Mouse (Mus musculus) left cerebral cortex, adult 18-20 months (tissue): ENCODE results near the gene Mcrip2. TPM values are rescaled to one million over a fixed set of nuclear protein-coding genes. Genes with fewer than 3 reads are reported as not detected.

Experiments
- DNase-seq, 2 experiments: peaks; one replicate each; pipeline ENCODE4 v3.0.0; 2021 to 2022; ENCODE audit warnings: low spot score in 2 of 2, mixed read lengths in 1 of 2
- long read RNA-seq, 2 experiments: library from polyadenylated mRNA; stranded (forward); transcript quantifications; one replicate each; pipeline ENCODE4 v2.0.0; 2021
- total RNA-seq, 2 experiments: library from RNA; stranded (reverse); gene quantifications; 2 replicates each; pipeline ENCODE4 v1.2.3; 2021

Mcrip2 gene
- 10 to 100 TPM; 20.0 to 25.6 TPM for total RNA-seq
- long read RNA-seq, experiment 1, transcript Mcrip2-201 (5 exons, 842 nt), result major isoform, 6 of 15 reads
- long read RNA-seq, experiment 1, partial matches to known transcripts, result 7 of 15 reads
- long read RNA-seq, experiment 1, other reads (novel, unspliced or antisense), result 2 of 15 reads
- long read RNA-seq, experiment 2, transcript Mcrip2-201 (5 exons, 842 nt), result major isoform, 5 of 11 reads
- long read RNA-seq, experiment 2, partial matches to known transcripts, result 6 of 11 reads
- long read RNA-seq, experiment 2, other reads (novel, unspliced or antisense), result 0 of 11 reads

DNA sequence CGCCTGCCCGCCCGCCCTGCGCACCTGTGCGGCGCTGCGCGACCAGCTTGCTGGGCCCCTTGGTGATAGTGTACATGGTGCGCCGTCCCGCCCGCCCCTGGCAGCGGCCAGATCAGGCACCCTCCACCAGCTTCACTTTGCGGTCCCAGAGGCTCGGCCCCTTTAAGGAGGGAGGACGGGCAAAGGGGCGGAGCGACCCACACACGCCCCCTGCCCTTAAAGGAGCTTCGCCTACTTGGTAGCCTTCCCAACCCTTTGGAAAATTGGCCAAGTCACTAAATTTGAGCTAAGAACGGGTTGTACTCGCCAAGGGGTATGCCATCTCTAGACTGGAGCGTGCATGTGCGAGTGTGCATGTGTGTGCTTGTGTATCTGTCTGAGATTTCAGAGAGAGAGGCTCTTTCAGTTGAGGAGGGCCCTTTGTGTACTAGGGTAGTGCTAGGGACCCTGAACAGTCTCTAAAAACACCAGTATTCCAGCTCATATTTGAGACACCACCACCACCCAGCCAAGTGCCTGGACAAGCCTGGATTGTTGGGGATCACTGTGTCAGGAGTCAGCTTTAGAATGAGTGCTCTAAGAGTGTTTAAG, at the start of gene Mcrip2:
TSS of gene Mcrip2 (minus strand) at position 164 of the 591 bp plus-strand sequence.
- DNase-seq, result peak; percentile 76 to 79

DNA sequence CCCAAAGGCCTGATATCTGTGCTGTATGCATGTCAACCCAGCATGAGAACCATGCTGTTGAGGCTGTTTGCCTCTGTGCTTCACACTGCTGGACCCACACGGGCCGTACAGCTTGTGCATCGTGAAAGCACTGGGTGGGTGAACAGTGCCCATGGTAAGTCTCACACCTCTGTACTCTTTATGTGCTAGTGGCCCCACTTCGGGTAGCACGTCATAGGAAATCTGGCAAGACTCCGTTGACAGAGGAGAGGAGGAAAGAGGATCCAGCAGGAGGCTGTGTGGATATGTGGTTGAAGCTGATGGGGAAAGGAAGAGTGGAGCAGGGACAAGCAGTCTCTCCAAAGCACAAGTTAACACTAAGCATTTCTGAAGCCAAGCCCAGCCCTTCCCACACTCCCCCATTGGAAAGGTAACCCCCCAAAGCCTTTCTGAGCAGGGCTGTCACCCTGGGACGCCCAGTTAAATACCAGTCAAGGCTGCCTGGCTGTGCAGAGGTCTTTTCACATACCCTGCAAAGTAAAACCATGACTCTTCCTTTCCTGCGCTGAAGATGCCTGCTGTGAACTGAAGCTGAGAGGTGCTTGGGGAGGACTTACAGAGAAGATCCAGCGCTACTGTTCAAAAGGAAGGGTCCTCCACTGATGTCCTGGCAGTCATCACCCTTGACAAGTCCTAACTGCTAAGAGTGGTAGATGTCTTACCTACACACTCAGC, 49.6 kb upstream of the Mcrip2 start:
- no peak for DNase-seq

DNA sequence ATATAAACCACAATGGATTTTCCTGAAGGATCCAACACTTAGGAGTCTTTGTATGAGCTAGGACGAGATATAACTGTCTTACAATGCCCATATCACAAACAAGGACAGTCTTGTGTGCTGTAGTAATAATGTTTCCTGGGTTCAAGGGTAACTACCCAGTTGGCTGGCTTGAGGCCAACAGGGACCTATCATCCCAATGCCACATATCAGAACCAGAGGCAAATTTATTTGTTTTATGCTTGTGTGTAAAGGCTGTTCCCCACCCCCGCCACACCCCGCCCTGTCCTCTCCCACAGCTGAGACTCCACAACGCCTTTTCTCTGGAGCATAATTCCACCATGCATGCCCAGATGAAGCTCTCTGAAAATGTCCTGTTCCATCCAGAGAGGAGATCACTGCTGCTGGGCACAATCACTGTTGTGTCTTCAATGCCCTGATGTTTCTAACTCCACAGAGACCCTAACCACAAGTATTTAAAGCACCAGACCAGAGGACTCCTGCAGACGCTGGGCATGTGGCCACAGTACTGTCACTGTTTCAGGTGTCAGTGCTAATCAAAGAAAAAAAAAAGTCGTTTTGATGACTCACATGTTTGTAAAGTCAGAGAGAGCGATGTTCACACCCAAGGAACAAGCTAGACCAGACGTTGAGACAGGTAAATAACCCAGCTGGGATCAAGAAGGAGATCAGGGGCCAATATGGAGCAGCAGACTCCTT, 48.5 kb upstream of the Mcrip2 start:
- DNase-seq, result no peak

DNA sequence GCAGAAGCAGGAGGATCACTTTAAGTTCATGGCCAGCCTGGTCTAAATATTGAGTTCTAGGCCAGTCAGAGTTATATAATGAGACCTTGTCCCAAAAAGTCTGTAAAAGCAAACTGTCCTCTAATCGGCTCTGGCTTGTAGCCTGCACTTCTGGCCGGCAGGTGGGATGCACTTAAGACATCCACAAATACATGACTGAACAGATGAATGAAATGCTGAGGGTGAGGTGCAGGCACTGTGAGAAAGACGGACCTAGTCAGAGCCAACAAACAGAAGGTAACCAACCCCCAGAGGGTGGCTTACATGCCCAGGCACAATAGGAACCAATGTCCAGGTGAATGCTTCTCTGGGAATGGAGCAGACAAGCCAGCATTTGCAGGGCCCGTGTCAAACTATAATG, 45.7 kb upstream of the Mcrip2 start:
- DNase-seq, result no peak

DNA sequence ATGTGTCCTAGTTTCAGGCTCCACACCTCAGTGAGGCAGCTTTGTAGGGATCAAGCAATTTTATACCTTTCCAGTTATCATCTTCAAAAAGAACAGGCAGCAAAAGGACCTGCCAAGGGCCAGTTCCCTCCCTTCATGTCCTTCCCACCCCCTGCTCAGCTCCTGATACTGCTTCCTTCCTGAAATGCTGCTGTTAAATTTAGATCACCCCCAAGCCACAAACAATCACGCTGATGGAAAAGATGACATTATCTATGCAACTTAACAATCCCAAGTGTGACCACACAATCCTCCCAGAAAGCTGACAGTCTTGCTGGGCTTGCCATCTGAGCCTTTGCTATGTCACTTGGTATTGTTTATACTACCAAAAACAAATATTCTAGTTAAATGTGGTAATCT, 45.3 kb upstream of the Mcrip2 start:
- no peak for DNase-seq

DNA sequence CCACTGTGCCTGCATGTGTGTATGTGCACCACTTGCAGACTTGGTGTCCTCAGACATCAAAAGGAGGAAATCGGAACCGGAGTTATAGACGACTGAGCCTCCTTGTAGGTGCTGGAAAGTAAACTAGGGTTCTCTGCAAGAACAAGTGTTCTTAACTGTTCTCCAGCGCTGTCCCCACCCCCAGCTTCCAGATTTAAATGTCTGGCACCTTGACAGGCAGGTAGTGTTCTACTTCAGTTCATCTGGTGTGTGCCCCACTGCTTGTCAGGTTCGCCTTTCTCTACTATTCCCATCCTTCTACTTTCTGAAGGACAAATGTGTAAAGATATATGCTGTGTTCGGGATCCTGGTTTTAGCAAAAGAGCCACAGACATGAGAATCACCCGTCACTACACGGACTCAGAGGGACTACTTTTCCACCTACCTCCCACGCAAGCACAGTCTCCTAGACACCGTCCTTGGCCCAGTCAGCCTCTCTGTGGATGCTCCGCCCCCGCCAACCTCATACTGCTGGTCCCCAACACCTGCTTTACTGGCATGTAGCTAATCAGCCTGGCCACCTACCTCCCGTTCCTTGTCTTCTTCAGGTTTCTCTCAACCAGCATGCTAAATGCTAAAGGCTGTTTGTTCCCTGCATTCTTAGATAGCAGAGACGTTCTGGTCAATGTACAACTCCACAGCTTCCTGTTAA, 44.8 kb upstream of the Mcrip2 start:
- peak; percentile 72 to 80 for DNase-seq

DNA sequence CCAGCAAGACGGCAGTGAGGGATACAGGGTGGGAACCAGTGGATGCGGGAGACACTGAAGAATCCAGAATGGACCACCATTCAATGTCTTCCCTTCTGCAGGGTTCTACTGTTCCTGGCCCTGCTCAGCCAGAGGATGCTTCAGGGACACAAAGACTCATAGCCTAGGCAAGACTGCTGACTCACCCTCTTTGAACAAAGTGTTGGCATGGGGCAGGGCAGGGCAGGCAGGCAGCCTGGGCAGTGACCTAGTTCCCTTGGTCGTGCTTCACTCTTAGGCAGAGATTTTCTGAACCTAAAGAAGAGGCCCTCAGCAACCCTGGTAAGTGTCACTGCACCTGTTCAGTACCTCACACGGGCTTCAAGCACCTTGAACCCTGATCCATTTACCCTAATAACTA, 43.3 kb upstream of the Mcrip2 start:
- no peak for DNase-seq

DNA sequence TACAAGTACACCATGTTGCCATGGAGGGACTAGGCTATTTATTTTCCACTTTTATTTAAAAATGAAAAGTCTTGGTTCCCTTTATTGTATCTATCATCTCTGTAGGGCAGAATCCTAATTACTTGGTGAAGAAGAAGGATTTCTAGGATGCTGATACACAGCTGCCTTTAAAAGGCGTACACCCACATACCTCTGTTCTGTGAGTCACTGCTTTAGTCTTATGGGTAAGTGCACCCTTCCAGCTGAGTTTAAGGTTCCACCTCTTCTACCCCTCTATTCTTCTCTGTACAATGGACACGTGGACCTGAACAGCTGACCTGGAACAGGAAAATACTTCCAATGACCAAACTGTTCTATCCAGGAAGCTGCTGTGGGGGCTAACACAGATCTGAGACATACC, 39.1 kb upstream of the Mcrip2 start:
- DNase-seq, result no peak

DNA sequence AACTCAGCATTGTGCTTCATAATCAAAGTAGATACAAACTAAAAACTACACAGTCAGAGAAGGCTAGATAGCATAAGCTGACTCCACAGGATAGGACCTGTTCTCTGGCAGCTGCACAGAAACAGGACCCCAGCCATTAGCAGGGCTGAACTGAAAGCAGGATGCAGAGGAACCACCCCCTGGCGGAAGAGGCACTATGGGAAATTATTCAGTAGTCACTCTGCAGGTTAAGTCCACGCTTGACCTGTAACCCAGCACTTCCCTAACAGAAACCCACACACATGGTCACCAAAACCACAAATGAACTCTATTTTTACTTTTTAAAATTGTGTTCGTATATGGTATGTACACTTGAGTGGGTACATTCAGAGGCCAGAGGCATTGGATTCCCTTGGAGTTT, 34.5 kb upstream of the Mcrip2 start:
- no peak for DNase-seq

DNA sequence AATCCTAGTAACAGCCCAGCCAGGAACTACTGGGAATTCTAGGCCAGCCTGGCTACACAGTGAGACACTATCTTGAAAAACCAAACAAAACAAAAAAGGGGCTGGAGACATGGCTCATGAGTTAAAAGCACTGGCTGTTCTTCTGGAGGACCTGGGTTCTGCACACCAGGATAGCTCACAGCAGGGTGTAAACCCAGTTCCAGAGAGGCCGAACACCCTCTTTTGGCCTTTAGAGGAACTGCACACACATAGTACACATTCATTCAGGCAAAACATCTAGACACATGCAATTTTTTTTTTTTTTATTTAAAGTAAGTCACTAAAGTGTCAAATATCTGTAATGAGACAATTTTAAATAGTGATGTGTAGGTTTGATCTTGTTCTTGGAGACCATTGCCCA, 31.6 kb upstream of the Mcrip2 start:
- DNase-seq, result no peak

DNA sequence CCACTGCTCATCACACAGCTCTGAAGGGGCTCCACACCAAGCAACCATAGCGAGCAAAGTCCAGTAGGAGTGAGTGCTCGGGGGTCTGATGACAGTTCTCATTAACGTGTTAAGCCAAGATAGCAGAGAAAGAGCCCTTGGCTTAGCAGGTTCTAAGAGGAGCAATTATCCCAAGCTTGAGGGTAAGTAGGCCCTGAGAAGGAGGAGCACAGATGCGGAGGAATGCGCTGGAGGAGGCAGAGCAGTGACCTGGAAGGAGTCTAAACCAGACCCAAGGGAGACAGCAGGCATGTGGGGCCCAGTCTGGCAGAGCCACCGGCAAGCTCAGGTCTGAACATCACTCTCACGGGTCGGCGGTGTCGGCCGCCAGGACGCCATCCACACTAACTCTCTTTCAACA, 27.3 kb upstream of the Mcrip2 start:
- DNase-seq, result no peak

DNA sequence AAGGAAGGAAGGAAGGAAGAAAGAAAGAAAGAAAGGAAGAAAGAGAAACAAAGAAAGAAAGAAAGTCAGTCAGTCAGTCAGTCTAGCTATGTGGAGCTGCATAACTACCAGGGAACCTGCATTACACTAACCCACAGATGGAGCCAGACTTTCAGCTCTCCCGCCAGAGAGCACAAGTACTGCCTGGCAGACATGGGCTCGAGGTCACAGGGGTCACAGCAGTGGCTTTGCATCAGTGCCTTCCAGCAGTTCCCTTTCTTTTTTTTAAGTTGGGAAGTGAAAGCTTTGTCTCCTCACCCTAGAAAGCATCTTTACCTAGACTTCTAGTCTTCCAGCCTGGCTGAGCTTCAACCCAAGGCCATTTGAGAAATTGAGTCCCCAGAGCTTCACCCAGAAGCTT, 26.9 kb upstream of the Mcrip2 start:
- no peak for DNase-seq

DNA sequence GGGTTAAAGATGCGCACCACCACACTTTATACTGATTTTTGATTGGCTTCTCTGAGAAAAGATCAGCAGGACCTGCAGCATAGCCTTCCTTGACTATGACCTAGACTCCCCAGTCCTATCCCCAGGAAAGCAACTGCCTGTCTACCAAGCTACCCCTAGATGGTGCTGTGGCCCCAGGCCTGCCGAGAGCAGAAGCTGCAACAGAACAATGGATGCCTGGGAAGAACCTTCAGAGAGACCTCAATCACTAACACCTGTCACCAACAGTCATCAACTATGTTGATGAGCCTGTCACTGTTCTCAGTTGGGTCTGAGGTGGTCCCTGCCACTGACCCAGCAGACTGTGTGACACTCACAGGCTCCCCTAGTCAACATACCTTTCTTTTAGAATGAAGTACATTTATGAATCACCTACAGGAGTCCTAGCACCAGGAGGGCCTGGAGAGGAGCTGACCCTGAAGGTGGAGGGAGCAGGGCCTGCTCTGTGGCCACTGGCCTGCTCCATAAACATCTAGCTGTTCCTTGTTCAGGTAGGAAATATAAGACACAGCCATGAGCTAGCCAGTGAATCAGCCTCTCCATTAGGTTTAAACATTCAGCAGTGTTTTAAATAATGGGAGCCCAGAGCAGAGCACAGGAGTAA, 25.5 kb upstream of the Mcrip2 start:
- peak; percentile 71 for DNase-seq

DNA sequence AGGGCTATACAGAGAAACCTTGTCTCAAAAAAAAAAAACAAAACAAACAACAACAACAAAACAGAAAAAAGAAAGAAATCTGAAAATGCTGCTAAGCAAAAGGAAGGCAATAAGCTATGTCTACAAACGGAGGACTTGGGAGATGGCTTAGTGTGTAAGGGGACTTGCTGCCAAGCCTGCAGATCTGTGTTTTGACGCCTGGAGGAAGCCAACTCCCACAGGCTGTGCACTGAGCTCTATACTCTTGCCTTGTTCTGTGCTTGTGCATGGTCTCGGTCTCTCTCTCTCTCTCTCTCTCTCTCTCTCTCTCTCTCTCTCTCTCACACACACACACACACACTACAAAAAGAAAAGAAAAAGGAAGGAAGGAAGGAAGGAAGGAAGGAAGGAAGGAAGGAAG, 20.3 kb upstream of the Mcrip2 start:
- no peak for DNase-seq

DNA sequence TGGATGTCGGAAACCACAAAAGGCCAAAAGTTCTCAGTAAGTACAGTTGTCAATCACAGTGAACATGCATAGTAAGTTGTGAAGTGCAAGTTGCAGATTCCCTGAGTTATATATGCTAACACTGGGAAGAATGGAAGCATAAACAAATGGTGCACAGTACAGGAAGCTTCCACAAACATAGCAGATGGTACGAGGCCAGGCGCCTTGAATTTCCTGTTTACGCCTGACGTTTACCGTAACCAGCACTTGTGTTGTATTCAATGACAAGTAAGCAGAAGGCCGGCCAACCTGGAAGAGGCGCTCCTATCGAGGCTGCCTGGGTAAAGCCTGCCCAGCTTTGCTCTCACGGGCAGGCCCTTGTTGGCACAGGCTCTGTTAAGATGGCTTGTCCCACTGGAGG, 18.9 kb upstream of the Mcrip2 start:
- no peak for DNase-seq

DNA sequence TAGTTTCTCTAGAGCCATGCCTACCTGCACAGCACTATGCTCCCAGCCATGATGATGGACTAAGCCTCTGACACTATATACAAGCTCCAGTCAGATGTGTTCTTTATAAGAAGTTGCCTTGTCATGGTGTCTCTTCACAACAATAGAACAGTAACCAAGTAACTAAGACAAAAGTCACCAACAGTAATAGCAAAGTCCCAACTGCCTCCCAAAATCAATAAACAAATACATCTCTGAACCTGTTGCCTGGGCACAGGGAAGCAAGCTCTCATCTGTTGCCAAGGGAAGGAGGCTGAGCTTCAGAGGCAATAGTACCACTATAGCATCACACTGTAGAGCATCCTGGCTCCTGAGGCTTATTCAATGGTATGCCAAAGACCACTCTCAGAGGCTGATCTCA, 18.2 kb upstream of the Mcrip2 start:
- DNase-seq, result no peak

DNA sequence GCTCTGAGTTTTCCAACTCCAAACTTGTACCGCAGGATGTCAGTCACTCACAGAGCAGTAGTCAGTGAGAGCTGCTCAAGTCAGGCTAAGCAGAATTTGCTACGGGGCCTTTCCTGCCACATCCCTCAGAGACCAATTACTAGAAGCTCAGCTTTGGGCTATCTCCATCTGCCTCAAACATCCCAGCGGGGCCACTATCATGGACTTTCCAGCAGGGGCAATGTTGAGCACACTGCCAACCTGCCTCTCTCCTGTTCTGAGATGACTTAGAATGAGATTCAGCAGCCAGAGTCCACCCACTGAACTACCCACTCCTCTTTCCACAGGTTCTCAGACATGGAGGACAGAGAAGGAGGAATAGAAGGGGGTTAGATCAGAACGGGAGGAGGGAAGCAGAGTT, 17.1 kb upstream of the Mcrip2 start:
- DNase-seq, result peak in 1 of 2 experiments; percentile 50

DNA sequence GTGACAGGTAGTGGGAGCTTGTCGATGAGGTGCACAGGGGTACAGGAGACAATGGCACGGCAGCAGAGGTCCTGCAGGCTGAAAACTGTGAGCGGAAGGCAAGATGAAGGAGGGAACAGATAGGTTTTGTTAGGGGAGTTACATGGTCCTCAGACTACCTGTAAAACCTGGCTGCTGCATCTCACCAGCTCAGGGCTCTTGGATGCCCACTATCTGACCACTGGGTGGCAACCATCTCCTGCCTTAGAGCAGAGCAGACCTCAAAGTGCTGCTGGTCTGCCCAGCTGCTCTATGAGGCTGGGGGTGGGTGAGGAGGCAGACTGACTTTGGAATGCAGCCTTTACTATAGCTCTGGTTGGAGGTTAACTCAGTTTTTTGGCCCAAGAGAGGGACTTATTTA, 15.3 kb upstream of the Mcrip2 start:
- no peak for DNase-seq

DNA sequence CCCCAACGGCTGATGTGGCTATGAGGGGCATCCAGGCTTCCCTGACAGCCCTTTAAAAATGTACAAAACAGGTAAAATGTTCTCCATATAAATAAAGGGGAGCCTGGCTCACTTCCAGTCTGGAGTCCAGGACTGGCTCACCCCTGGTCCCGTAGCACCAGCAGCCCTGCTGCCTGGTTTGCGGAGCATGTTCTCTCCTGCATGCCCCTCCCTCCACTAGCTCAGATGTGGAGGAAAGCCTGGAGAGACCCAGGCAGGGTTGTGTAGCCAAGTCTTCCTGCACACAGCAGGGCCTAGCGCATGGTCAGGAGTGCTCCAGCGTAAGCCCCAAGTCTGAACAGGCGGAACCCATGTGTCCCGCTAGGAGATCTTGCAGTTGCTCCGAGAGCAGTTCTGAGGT, 14.7 kb upstream of the Mcrip2 start:
- DNase-seq, result no peak

DNA sequence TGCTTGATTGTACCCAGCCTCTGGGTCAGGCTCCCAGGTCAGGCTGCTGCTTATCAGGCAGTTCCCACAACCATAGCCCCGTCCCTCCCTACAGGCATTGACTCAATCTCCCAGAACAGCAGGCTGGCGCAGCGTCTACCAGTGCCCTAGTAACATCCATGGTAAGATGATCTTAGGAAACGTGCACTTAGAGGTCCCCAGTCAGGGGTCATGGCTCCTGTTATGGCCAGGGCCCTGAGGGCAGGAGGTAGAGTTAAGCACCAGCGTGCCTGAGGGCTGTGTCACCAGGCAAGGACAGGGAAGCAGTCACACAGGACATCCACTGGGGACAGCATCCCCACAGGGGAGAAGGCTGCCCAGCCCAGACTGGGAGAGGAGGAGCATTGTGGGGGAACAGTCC, 13.7 kb upstream of the Mcrip2 start:
- DNase-seq, result no peak

DNA sequence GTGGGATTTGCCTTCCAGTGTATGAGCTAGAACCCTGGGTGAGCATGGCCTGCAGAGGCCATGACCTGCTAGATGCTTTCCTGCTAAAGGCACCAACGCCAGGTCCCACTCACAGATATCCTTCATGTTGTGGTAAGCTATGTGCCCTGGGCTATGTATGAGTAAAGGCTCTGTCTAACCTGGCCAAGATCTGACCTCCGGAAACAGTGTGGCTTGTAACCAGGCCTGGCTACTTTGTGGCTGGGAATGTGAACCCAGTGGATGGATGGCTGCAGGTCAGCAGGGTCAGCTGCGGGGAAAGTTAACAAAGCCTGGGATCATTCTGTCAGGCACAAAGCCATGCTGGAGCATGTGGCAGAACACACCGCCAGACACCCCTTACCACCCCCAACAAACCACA, 13.1 kb upstream of the Mcrip2 start:
- no peak for DNase-seq
